Mouse (Mus musculus): ENCODE measurements around the gene Olfr1330. TPM values are rescaled to one million over a fixed set of nuclear protein-coding genes. Genes with fewer than 3 reads are reported as not detected.
A peak's percentile ranks its signal among the peaks of the same experiment; 100 is the strongest.
"Not testable (repeated sequence)": the region's sequence is repeated elsewhere in the genome, so short reads cannot be mapped to it uniquely, and the experiment has no call there.

Gene Olfr1330
- total RNA-seq (2021): not detected
- long read RNA-seq, experiment 1: 0 reads
- long read RNA-seq, experiment 2: 0 reads

DNA sequence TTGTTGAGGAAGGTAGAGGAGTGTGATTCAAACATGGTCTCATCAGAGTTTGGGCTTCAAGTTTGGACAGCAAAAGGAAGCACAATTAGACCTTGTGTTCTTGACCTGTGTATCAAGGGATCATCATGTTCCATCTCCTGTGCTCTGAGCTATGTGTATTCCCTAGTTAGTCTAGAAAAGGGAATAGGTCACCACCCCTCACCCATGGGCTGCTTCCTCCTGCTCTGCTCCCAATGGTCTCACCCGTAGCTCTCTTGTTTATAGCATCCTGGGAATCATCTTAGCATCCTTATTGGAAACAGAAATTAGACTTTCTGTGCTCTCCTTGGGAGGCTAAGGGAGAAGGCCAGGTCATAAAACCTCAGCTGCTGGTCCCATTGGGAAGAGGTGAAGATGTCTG is at the start of gene Olfr1330:
TSS of gene Olfr1330 (plus strand) at position 301 of the 400 bp plus-strand sequence.
- intact Hi-C loops (cut with DNase I): no loop called here
- no peak for DNase-seq (ENCODE audit: low spot score in 2 of 2)

- DNase-seq (ENCODE audit: low spot score in 2 of 2): no peak
- intact Hi-C loops (cut with DNase I): no loop called here
Observed at GRCm38 (mm10) chr4:118861791-118862190, 26.6 kb upstream of the Olfr1330 start.

GRCm38 (mm10) chr4:118862704-118863103 is 25.7 kb upstream of the Olfr1330 start:
- intact Hi-C loops (cut with DNase I): no loop called here
- peak in 1 of 2 experiments; percentile 2 for DNase-seq (ENCODE audit: low spot score in 2 of 2)

GRCm38 (mm10) chr4:118864349-118864748 is 24.0 kb upstream of the Olfr1330 start, which contains the start of gene Olfr1331:
Gene Olfr1331 (plus strand): TSS chr4:118864649.
- DNase-seq (ENCODE audit: low spot score in 2 of 2): no peak
- intact Hi-C loops (cut with DNase I): no loop called here

GRCm38 (mm10) chr4:118867566-118867965 is 20.8 kb upstream of the Olfr1330 start:
- intact Hi-C loops (cut with DNase I): no loop called here
- DNase-seq (ENCODE audit: low spot score in 2 of 2): no peak

DNA sequence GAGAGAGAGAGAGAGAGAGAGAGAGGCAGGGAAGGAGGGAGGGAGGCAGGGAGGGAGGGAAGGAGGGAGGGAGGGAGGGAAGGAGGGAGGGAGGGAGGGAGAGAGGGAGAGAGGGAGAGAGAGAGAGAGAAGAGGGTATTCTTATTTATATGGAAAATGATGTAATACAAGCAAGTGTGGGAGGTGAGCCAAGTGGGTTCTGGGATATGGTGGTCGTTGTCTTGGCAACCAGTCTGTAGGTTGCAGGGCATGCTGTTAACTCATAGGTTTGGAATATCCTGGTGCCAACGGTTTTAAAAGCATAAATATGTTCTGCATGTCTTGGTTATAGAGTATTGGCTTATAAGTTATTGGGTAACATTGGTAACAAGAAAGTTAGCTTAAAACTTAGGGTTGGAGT is 13.6 kb downstream of the Olfr1330 start:
- DNase-seq (ENCODE audit: low spot score in 2 of 2): peak in 1 of 2 experiments; percentile 28

DNA sequence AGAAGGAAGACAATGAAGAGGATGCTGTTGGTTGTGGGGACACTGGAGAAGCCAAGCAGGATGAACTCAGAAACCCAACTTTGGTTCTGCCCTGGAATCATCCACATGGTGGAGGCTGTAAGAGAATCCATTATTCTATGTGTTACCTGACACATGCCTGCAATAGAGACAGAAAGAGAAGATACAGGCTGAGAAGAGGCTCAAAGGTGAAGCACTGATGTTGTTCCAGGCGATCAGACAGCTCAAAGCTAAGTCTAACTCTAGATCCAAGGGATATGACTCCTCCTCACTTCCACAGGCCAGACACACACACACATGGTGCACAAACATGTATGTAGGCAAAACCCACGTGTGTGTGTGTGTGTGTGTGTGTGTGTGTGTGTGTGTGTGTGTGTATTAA is 29.0 kb downstream of the Olfr1330 start, which contains the start of gene Olfr1329:
TSS of gene Olfr1329 (minus strand) at position 101 of the 400 bp plus-strand sequence.
- DNase-seq (ENCODE audit: low spot score in 2 of 2); intact Hi-C loops (cut with DNase I): not testable (repeated sequence)

More for the DNA sequence above, 13.6 kb downstream of the Olfr1330 start:
- intact Hi-C loops (cut with DNase I): no loop called here

GRCm38 (mm10) chr4:118931326-118931725 is 42.9 kb downstream of the Olfr1330 start:
- intact Hi-C loops (cut with DNase I); DNase-seq (ENCODE audit: low spot score in 2 of 2): not testable (repeated sequence)

GRCm38 (mm10) chr4:118938512-118938911 is 50.1 kb downstream of the Olfr1330 start, which contains the start of gene Olfr1328:
Gene Olfr1328 (minus strand): TSS chr4:118938612.
- intact Hi-C loops (cut with DNase I): no loop called here
- no peak for DNase-seq (ENCODE audit: low spot score in 2 of 2)

Other genes starting within 250 kb of the Olfr1330 start
- gene Olfr62, start 229.6 kb upstream of the Olfr1330 start, total RNA-seq (2021): not detected
- not detected for gene Olfr1342, start 195.8 kb upstream of the Olfr1330 start, total RNA-seq (2021)
- gene Olfr1341, start 185.1 kb upstream of the Olfr1330 start, total RNA-seq (2021): not detected
- not detected for gene Olfr1340, start 168.5 kb upstream of the Olfr1330 start, total RNA-seq (2021)
- not detected for gene Olfr1339, start 156.4 kb upstream of the Olfr1330 start, total RNA-seq (2021)
- gene Olfr1338, start 129.9 kb upstream of the Olfr1330 start, total RNA-seq (2021): not detected
- not detected for gene Olfr1337, start 106.0 kb upstream of the Olfr1330 start, total RNA-seq (2021)
- gene Olfr1335, start 78.7 kb upstream of the Olfr1330 start, total RNA-seq (2021): not detected
- gene Olfr1333, start 52.3 kb upstream of the Olfr1330 start, total RNA-seq (2021): not detected
- gene Olfr1331, start 23.9 kb upstream of the Olfr1330 start, total RNA-seq (2021): not detected
- gene Olfr1329, start 28.9 kb downstream of the Olfr1330 start, total RNA-seq (2021): not detected
- not detected for gene Olfr1328, start 50.0 kb downstream of the Olfr1330 start, total RNA-seq (2021)
- gene Lao1, start 73.0 kb downstream of the Olfr1330 start, total RNA-seq (2021): under 1 TPM; 0.32 to 0.33 TPM
- 100 to 1,000 TPM in 1 of 2 experiments, 10 to 100 TPM in 1; 72.3 to 110 TPM for gene Slc2a1, start 220.1 kb downstream of the Olfr1330 start, total RNA-seq (2021)

Measured in left cerebral cortex, postnatal 14 days (tissue).